Mouse (Mus musculus) B cell, adult (primary cell): ENCODE data around the gene Nkrf. TPM values are rescaled to one million over a fixed set of nuclear protein-coding genes. Genes with fewer than 3 reads are reported as not detected.

Source experiments
- total RNA-seq: library from RNA; stranded (reverse); gene quantifications from 4 replicates; pipeline ENCODE4 v1.2.4, GENCODE M21; 2023; ENCODE audit not compliant: inconsistent age

Gene Nkrf
- total RNA-seq, result 11.7 to 12.9 TPM (median 12.1 TPM) in 4 replicates

GRCm38 (mm10) chrX:36902321-36903114, at the start of gene Nkrf:
Gene Nkrf (minus strand): TSS chrX:36902899.

GRCm38 (mm10) chrX:36873765-36874164, 28.9 kb downstream of the Nkrf start, which contains the start of the genes Ube2a and C330007P06Rik:
Gene Ube2a (plus strand): TSS chrX:36873900.
Gene C330007P06Rik (minus strand): TSS chrX:36874111.

Other genes with a start within 250 kb of the Nkrf start
- gene Slc25a43, start 159.2 kb downstream of the Nkrf start, total RNA-seq, result 0.83 to 1.3 TPM (median 1.2 TPM) in 4 replicates
- 344 to 364 TPM (median 351 TPM) in 4 replicates for gene Slc25a5, start 107.2 kb downstream of the Nkrf start, total RNA-seq
- gene Ube2a, start 29.0 kb downstream of the Nkrf start, total RNA-seq, result 65.8 to 83.1 TPM (median 73.8 TPM) in 4 replicates
- gene C330007P06Rik, start 28.8 kb downstream of the Nkrf start, total RNA-seq, result 40.2 to 47.0 TPM (median 43.4 TPM) in 4 replicates
- gene Sept6, start 88.9 kb upstream of the Nkrf start, total RNA-seq, result 103 to 126 TPM (median 116 TPM) in 4 replicates
- gene Sowahd, start 145.9 kb upstream of the Nkrf start, total RNA-seq, result not detected in 4 replicates
- 1,363 to 1,422 TPM (median 1,391 TPM) in 4 replicates for gene Rpl39, start 182.5 kb upstream of the Nkrf start, total RNA-seq
- gene Upf3b, start 207.4 kb upstream of the Nkrf start, total RNA-seq, result 46.3 to 51.6 TPM (median 49.7 TPM) in 4 replicates
- 15.6 to 18.2 TPM (median 16.6 TPM) in 4 replicates for gene Nkap, start 223.9 kb upstream of the Nkrf start, total RNA-seq